Mouse (Mus musculus) spleen, postnatal 4 days (tissue): ENCODE data around the gene Lrrc10.
"Not testable (repeated sequence)": the region's sequence is repeated elsewhere in the genome, so short reads cannot be mapped to it uniquely, and the experiment has no call there.

Experiments
- DNase-seq, 2 experiments: peaks; one replicate each; pipeline ENCODE4 v3.0.0; 2022; ENCODE audit warnings: low spot score in 2 of 2

Gene Lrrc10

GRCm38 (mm10) chr10:117043497-117044166 is 1.5 kb upstream of the Lrrc10 start:
- DNase-seq = not testable (repeated sequence)

GRCm38 (mm10) chr10:117049253-117049652 is 4.1 kb downstream of the Lrrc10 start:
- DNase-seq = no peak

- DNase-seq = no peak
These were observed 4.9 kb downstream of the Lrrc10 start for GRCm38 (mm10) chr10:117049961-117050597.

- DNase-seq = no peak
These were observed 10.5 kb downstream of the Lrrc10 start for GRCm38 (mm10) chr10:117055668-117056067.

- DNase-seq = no peak
These were observed 17.7 kb downstream of the Lrrc10 start for GRCm38 (mm10) chr10:117062894-117063253.

- peak; percentile 92 to 95 for DNase-seq
These were observed 18.3 kb downstream of the Lrrc10 start, which contains the start of gene Cct2 for GRCm38 (mm10) chr10:117063254-117064021. TSS of gene Cct2 (minus strand) at chr10:117063814.

GRCm38 (mm10) chr10:117064076-117064475 is 18.9 kb downstream of the Lrrc10 start:
- DNase-seq = no peak

- DNase-seq = no peak
These were observed 24.0 kb downstream of the Lrrc10 start for GRCm38 (mm10) chr10:117069109-117069508.

- no peak for DNase-seq
These were observed 27.2 kb downstream of the Lrrc10 start for GRCm38 (mm10) chr10:117072191-117072888.

GRCm38 (mm10) chr10:117073176-117073575 is 28.0 kb downstream of the Lrrc10 start:
- no peak for DNase-seq

- DNase-seq = peak; percentile 64 to 80
These were observed 33.1 kb downstream of the Lrrc10 start for GRCm38 (mm10) chr10:117078284-117078683.

GRCm38 (mm10) chr10:117081326-117081725 is 36.2 kb downstream of the Lrrc10 start:
- no peak for DNase-seq

GRCm38 (mm10) chr10:117081914-117082359 is 36.8 kb downstream of the Lrrc10 start:
- DNase-seq = no peak

GRCm38 (mm10) chr10:117089628-117090027 is 44.5 kb downstream of the Lrrc10 start:
- DNase-seq = no peak

- no peak for DNase-seq
These were observed 49.6 kb downstream of the Lrrc10 start for GRCm38 (mm10) chr10:117094504-117095329.

- DNase-seq = no peak
These were observed 51.0 kb downstream of the Lrrc10 start for GRCm38 (mm10) chr10:117096096-117096495.
